Comparison of ENCODE assay signal across 16 mouse cellular contexts in genomic region chr17:12256142-12256541, GRCm38 (mm10).
"Had no signal": no experiment of that assay in that cellular context is flagged by ENCODE, and none has a peak within 500 bp of the region (broad histone marks: within the 10 kb centered on the region; RNA-seq: fewer than 3 reads in every experiment).

No protein-coding gene starts in this region.

- H3K27ac ChIP-seq: neural tube, embryonic 13.5 days; neural tube, embryonic 15.5 days; stomach, embryonic 15.5 days; stomach, postnatal 0 days had no signal

- H3K4me1 ChIP-seq: neural tube, embryonic 13.5 days; neural tube, embryonic 15.5 days; stomach, embryonic 15.5 days had no signal

- H3K9me3 ChIP-seq: neural tube, embryonic 15.5 days; stomach, embryonic 15.5 days had no signal

- H3K9ac ChIP-seq: neural tube, embryonic 13.5 days; neural tube, embryonic 15.5 days; stomach, embryonic 15.5 days had no signal

- H3K4me3 ChIP-seq: neural tube, embryonic 13.5 days; neural tube, embryonic 15.5 days; stomach, embryonic 15.5 days had no signal

- H3K27me3 ChIP-seq: neural tube, embryonic 13.5 days; neural tube, embryonic 15.5 days; stomach, embryonic 15.5 days had no signal

- DNase-seq: retina, postnatal 1 day; right cerebral cortex, adult 18-20 months; right cerebral cortex, postnatal 14 days; right cerebral cortex, postnatal 25 days; right cerebral cortex, postnatal 4 days; spleen, adult 18-20 months; thymus, adult 18-20 months; thymus, adult 2 months; thymus, postnatal 14 days; thymus, postnatal 25 days; thymus, postnatal 36 days; thymus, postnatal 4 days had no signal

- H3K4me2 ChIP-seq: neural tube, embryonic 13.5 days; neural tube, embryonic 15.5 days; stomach, embryonic 15.5 days had no signal
